Comparison of ENCODE assay signal across 1 mouse cellular context in the genomic region with DNA sequence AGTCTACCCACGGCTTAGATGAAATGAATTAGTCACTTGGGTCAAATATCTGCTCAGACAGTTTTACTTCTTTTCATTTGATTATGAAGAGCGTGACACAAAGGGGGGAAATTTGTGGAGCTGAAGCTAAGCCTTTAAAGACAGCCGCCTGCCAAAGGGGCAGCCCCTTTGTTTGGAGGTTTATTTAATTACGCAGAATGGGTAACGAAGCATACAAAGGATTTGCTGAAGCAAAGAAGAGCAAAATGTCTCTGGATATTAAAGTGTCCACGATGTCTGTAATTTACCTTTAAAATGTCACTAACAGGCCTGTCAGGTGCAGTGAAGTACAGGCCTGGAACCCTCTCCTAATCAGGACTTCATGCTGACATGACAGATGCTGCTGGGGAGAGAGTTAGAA.
TF ChIP-seq lines count a peak whose summit lies in the region.

No protein-coding gene starts in this region.

TF ChIP-seq in CH12.LX, 34 proteins besides CTCF, POLR2A, EP300 and RAD21 (continued from another document):
- TF ChIP-seq ZKSCAN1 (IDR thresholded peaks at IDR 0.05; ENCODE audit: borderline replicate concordance, low read depth, low read length) (no peak), ELF1 (IDR thresholded peaks at IDR 0.05; ENCODE audit: low read depth, low read length) (no peak), MEF2A (IDR thresholded peaks at IDR 0.05; ENCODE audit: borderline replicate concordance, low read depth, low read length) (no peak), MAX (IDR thresholded peaks at IDR 0.05; ENCODE audit: low read length) (no peak), ZNF384 (IDR thresholded peaks at IDR 0.05; ENCODE audit: low read depth, low read length) (no peak)
TF ChIP-seq in CH12.LX: peak in this region for 0.
